Mouse (Mus musculus) small intestine, adult 2 months (tissue): ENCODE data around the gene Slc30a5.

Source experiments
- CTCF ChIP-seq: fragments of 200-500 bp; IDR thresholded peaks from 2 replicates; pipeline ENCODE4 v1.5.1; 2012; ENCODE audit warnings: low read depth, mild to moderate bottlenecking, control low read depth, inconsistent platforms, low read length, moderate library complexity, mixed read lengths; ENCODE audit not compliant: insufficient replicate concordance, insufficient read length; ENCODE audit errors: extremely low read depth
- POLR2A ChIP-seq: fragments of 200-500 bp; IDR thresholded peaks from 2 replicates; pipeline ENCODE4 v1.6.1; 2012; ENCODE audit warnings: low read depth, mild to moderate bottlenecking, control low read depth, inconsistent platforms, low read length, moderate library complexity

GRCm38 (mm10) chr13:100832188-100832587, 1.0 kb downstream of the Slc30a5 start:
- TF ChIP-seq CTCF (no peak), POLR2A (no peak)
